Mouse (Mus musculus): ENCODE results near the gene Prkce. TPM values are rescaled to one million over a fixed set of nuclear protein-coding genes. Genes with fewer than 3 reads are reported as not detected.

The Prkce gene
- total RNA-seq, 1 experiment = 1.7 TPM

DNA sequence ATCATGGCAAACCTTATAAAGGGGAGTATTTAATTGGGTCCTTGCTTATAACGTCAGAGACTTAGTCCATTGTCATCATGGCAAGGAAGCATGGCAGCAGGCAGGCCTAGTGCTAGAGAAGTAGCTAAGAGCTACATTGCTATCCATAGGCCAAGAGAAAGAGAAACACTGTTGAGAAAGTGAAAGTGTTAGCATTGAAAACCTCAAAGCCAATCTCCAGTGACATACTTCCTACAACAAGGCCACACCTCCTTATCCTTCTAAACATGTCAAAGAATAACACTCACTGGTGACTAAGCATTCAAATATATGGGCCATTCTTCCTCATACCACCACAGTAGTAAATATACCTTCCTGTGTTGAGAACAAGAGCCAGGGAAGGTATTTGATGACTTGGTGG, 20.2 kb downstream of the Prkce start:
- no peak overlapping the region for H3K27ac ChIP-seq (ENCODE audit: insufficient read depth, low read depth, low read length, poor library complexity, severe bottlenecking)
- H3K36me3 ChIP-seq (ENCODE audit: control insufficient read depth, insufficient read depth, low read length, poor library complexity, severe bottlenecking) = no peaks in the 10 kb centered on the region
- in situ Hi-C loops (cut with MboI; ENCODE audit: low sequenced_read_pairs in 2 of 2, unreplicated experiment in 2 of 2) = no loop called here
- H3K9me3 ChIP-seq (ENCODE audit: control insufficient read depth, insufficient read depth, low read depth, low read length) = no peaks in the 10 kb centered on the region
- H3K4me3 ChIP-seq (ENCODE audit: insufficient read depth in 1 of 2, low read depth in 1 of 2, low read length in 2 of 2, poor library complexity in 1 of 2, severe bottlenecking in 1 of 2) = no peak overlapping the region
- no peaks in the 10 kb centered on the region for H3K4me1 ChIP-seq (ENCODE audit: control insufficient read depth in 2 of 2, insufficient read depth in 2 of 2, low read length in 2 of 2, poor library complexity in 1 of 2)
- no peak for DNase-seq (ENCODE audit: low read depth, low spot score)
- H3K9ac ChIP-seq (ENCODE audit: insufficient read depth, low read depth, low read length, poor library complexity, severe bottlenecking) = no peak overlapping the region
- TF ChIP-seq ZC3H11A (IDR thresholded peaks at IDR 0.05; ENCODE audit: borderline replicate concordance, low read depth, low read length) (no peak), CHD2 (IDR thresholded peaks at IDR 0.05; ENCODE audit: low read depth, low read length) (no peak), ZNF384 (IDR thresholded peaks at IDR 0.05; ENCODE audit: low read depth, low read length) (no peak), HCFC1 (IDR thresholded peaks at IDR 0.05; ENCODE audit: borderline replicate concordance, insufficient read depth, low read length) (no peak), MAFK (IDR thresholded peaks at IDR 0.05; ENCODE audit: insufficient read depth, low read depth, low read length) (no peak)

DNA sequence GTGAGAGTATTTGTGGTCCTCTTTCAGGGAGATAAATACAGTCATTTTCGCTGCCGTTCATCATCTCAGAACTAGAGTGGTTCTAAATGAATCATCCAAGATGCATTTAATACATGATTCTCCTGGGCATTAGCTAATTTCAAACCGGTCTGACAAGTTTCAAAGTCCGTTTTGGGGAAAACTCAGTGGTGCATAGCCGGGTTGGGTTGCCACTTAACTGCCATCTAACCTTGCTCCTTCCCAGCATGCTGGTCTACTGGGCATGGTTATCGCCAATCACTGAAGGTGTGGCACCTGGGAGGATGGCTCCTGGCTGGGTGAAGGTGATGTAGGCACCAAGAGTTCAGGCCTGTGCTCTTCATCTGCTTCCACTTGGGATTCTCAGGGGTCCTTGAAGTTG, 26.4 kb downstream of the Prkce start:
- in situ Hi-C loops (cut with MboI; ENCODE audit: low sequenced_read_pairs in 2 of 2, unreplicated experiment in 2 of 2) = no loop called here
- TF ChIP-seq ZC3H11A (IDR thresholded peaks at IDR 0.05; ENCODE audit: borderline replicate concordance, low read depth, low read length) (no peak), HCFC1 (IDR thresholded peaks at IDR 0.05; ENCODE audit: borderline replicate concordance, insufficient read depth, low read length) (no peak), CHD2 (IDR thresholded peaks at IDR 0.05; ENCODE audit: low read depth, low read length) (no peak), ZNF384 (IDR thresholded peaks at IDR 0.05; ENCODE audit: low read depth, low read length) (no peak), MAFK (IDR thresholded peaks at IDR 0.05; ENCODE audit: insufficient read depth, low read depth, low read length) (no peak)
- no peak for DNase-seq (ENCODE audit: low read depth, low spot score)
- no peak overlapping the region for H3K27ac ChIP-seq (ENCODE audit: insufficient read depth, low read depth, low read length, poor library complexity, severe bottlenecking)
- no peaks in the 10 kb centered on the region for H3K9me3 ChIP-seq (ENCODE audit: control insufficient read depth, insufficient read depth, low read depth, low read length)
- H3K4me3 ChIP-seq (ENCODE audit: insufficient read depth in 1 of 2, low read depth in 1 of 2, low read length in 2 of 2, poor library complexity in 1 of 2, severe bottlenecking in 1 of 2) = no peak overlapping the region
- no peaks in the 10 kb centered on the region for H3K36me3 ChIP-seq (ENCODE audit: control insufficient read depth, insufficient read depth, low read length, poor library complexity, severe bottlenecking)
- no peaks in the 10 kb centered on the region for H3K4me1 ChIP-seq (ENCODE audit: control insufficient read depth in 2 of 2, insufficient read depth in 2 of 2, low read length in 2 of 2, poor library complexity in 1 of 2)
- no peak overlapping the region for H3K9ac ChIP-seq (ENCODE audit: insufficient read depth, low read depth, low read length, poor library complexity, severe bottlenecking)

- no peak overlapping the region for H3K9ac ChIP-seq (ENCODE audit: insufficient read depth, low read depth, low read length, poor library complexity, severe bottlenecking)
- no peak for DNase-seq (ENCODE audit: low read depth, low spot score)
- H3K36me3 ChIP-seq (ENCODE audit: control insufficient read depth, insufficient read depth, low read length, poor library complexity, severe bottlenecking) = no peaks in the 10 kb centered on the region
- H3K4me3 ChIP-seq (ENCODE audit: insufficient read depth in 1 of 2, low read depth in 1 of 2, low read length in 2 of 2, poor library complexity in 1 of 2, severe bottlenecking in 1 of 2) = no peak overlapping the region
- no peaks in the 10 kb centered on the region for H3K9me3 ChIP-seq (ENCODE audit: control insufficient read depth, insufficient read depth, low read depth, low read length)
- in situ Hi-C loops (cut with MboI; ENCODE audit: low sequenced_read_pairs in 2 of 2, unreplicated experiment in 2 of 2) = no loop called here
- no peaks in the 10 kb centered on the region for H3K4me1 ChIP-seq (ENCODE audit: control insufficient read depth in 2 of 2, insufficient read depth in 2 of 2, low read length in 2 of 2, poor library complexity in 1 of 2)
- no peak overlapping the region for H3K27ac ChIP-seq (ENCODE audit: insufficient read depth, low read depth, low read length, poor library complexity, severe bottlenecking)
- TF ChIP-seq MAFK (IDR thresholded peaks at IDR 0.05; ENCODE audit: insufficient read depth, low read depth, low read length) (no peak), CHD2 (IDR thresholded peaks at IDR 0.05; ENCODE audit: low read depth, low read length) (no peak), HCFC1 (IDR thresholded peaks at IDR 0.05; ENCODE audit: borderline replicate concordance, insufficient read depth, low read length) (no peak), ZC3H11A (IDR thresholded peaks at IDR 0.05; ENCODE audit: borderline replicate concordance, low read depth, low read length) (no peak)
Measured at GRCm38 (mm10) chr17:86194921-86195320, 27.3 kb downstream of the Prkce start.

DNA sequence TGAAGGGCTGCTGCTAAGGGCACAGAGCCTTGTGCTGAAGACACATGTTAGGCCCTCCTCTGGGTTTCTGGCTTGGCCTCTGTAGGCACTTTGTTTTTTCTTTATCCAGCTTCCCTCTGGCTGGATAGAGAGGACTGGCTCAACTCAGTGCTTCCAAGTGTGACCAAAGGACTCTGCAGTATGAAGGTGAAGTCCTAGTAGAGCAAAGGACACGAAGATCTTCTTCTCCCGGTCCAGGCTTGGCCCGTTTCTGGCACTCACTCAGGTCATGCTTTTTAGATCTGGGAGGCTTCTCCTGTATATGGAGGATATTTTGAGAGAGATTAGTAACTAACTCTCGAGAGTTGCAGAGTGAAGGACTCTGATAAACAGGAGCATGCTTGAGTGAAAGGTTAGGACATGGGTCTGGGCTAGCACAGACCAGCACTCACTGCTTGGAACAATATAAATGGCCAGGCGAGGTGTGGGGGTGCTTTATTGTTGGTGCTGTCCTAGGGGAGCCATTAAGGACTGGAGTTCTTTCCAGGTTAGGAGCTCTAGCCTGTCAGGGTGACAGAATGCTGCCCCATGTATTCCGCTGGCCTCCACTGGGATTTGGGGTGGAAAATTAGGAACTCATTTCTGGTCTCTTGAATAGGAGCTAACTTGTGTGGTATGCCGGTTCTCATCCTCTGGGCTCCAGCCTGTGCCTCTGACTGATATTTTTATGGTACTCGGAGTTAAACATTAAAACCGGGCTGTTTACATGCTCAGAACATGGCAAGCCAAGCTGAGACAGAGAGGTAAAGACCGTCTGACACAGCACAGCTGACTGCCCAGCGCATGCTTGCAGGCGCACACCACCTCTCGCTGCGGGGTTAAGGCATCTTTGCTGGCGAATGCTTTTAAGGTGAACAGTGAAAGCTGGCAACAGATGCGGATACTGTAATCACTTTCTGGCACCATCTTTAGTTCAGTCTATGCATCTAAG, 31.2 kb downstream of the Prkce start:
- Histone ChIP-seq H3K4me1 (ENCODE audit: control insufficient read depth in 2 of 2, insufficient read depth in 2 of 2, low read length in 2 of 2, poor library complexity in 1 of 2) (no peaks in the 10 kb centered on the region), H3K9me3 (ENCODE audit: control insufficient read depth, insufficient read depth, low read depth, low read length) (no peaks in the 10 kb centered on the region), H3K4me3 (ENCODE audit: insufficient read depth in 1 of 2, low read depth in 1 of 2, low read length in 2 of 2, poor library complexity in 1 of 2, severe bottlenecking in 1 of 2) (no peak overlapping the region), H3K36me3 (ENCODE audit: control insufficient read depth, insufficient read depth, low read length, poor library complexity, severe bottlenecking) (no peaks in the 10 kb centered on the region), H3K27ac (ENCODE audit: insufficient read depth, low read depth, low read length, poor library complexity, severe bottlenecking) (no peak overlapping the region), H3K9ac (ENCODE audit: insufficient read depth, low read depth, low read length, poor library complexity, severe bottlenecking) (no peak overlapping the region)
- in situ Hi-C loops (cut with MboI; ENCODE audit: low sequenced_read_pairs in 2 of 2, unreplicated experiment in 2 of 2) = no loop called here
- no peak for DNase-seq (ENCODE audit: low read depth, low spot score)
- TF ChIP-seq ZNF384 (IDR thresholded peaks at IDR 0.05; ENCODE audit: low read depth, low read length) = no peak
- no peak for TF ChIP-seq HCFC1 (IDR thresholded peaks at IDR 0.05; ENCODE audit: borderline replicate concordance, insufficient read depth, low read length)
